Mouse (Mus musculus): ENCODE data around the gene Mrtfa. TPM values are rescaled to one million over a fixed set of nuclear protein-coding genes. Genes with fewer than 3 reads are reported as not detected.
"Not testable (repeated sequence)": the region's sequence is repeated elsewhere in the genome, so short reads cannot be mapped to it uniquely, and the experiment has no call there.

Mrtfa gene
- polyA plus RNA-seq, 2 experiments = 3.4 to 4.8 TPM

DNA sequence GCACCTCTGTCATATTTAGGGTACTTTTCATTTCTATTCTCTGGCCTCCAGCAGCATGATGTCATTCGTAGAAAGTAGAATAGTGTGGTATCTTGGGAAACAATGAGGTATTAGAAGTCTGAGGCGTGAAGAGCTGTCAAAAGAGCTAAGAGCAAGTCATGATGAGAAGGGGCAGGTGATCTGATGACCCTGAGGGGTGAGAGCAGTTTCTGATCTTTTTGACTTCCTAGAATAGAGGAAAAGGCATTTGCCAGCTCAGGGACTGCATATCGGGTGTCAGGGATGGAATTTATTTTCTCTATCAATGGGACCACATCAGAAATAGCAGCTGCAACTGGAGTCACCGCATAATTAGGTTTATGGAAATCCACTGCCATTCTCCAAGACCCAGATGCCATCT lies 36.2 kb upstream of the Mrtfa start:
- Histone ChIP-seq H3K4me1 (replicated peaks; ENCODE audit: control insufficient read depth in 2 of 2, insufficient read depth in 2 of 2, low read length in 1 of 2) (no peaks in the 10 kb centered on the region), H3K4me2 (ENCODE audit: low read depth) (no peak overlapping the region), H3K9me3 (ENCODE audit: control insufficient read depth, low read length) (no peaks in the 10 kb centered on the region), H3K27me3 (ENCODE audit: control insufficient read depth, insufficient read depth, low read length) (no peaks in the 10 kb centered on the region), H3K36me3 (replicated peaks; ENCODE audit: control insufficient read depth, insufficient read depth, low read depth) (no peaks in the 10 kb centered on the region), H3K4me3 (ENCODE audit: insufficient read depth in 1 of 2, low read depth in 2 of 2, low read length in 2 of 2) (no peak overlapping the region), H3K9ac (replicated peaks) (no peak overlapping the region), H3K27ac (no peak overlapping the region)
- no peak for ATAC-seq (ENCODE audit: insufficient read depth)
- no peak for DNase-seq (ENCODE audit: low read depth in 3 of 3, low spot score in 3 of 3)
- 59% methylated on average over 4 of the region's 4 CpGs for WGBS (ENCODE audit: insufficient replicate concordance)
- TF ChIP-seq CTCF (IDR thresholded peaks at IDR 0.05; ENCODE audit: low read depth) (no peak), EP300 (IDR thresholded peaks at IDR 0.05; ENCODE audit: low read depth) (no peak)

- ATAC-seq (ENCODE audit: insufficient read depth) = no peak
Observed at GRCm38 (mm10) chr15:81225732-81226131, 35.2 kb upstream of the Mrtfa start.

DNA sequence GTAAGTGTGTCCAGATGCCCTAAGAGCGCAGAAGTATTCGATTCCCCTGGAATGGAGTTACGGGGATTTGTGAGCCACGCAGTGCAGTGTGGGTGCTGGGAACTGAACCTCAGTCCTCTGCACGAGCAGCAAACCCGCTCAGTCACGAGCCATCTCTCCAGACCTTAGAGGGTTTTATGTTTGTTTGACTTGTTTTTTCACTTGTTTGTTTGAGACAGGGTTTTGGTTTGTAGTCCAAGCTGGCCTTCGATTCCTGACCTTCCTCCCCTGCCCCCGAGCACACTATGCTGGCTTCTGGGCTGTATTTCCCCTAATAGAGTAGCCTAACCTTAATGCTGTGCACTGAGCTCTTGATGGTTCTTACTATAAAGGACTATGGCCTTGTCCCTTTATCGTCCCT lies 34.5 kb upstream of the Mrtfa start:
- H3K27ac ChIP-seq = no peak overlapping the region
- H3K4me3 ChIP-seq (ENCODE audit: insufficient read depth in 1 of 2, low read depth in 2 of 2, low read length in 2 of 2) = no peak overlapping the region
- DNase-seq (ENCODE audit: low read depth in 3 of 3, low spot score in 3 of 3) (no peak), ATAC-seq (ENCODE audit: insufficient read depth) (no peak)
- no peaks in the 10 kb centered on the region for H3K27me3 ChIP-seq (ENCODE audit: control insufficient read depth, insufficient read depth, low read length)
- no peaks in the 10 kb centered on the region for H3K36me3 ChIP-seq (replicated peaks; ENCODE audit: control insufficient read depth, insufficient read depth, low read depth)
- no peak overlapping the region for H3K4me2 ChIP-seq (ENCODE audit: low read depth)
- H3K4me1 ChIP-seq (replicated peaks; ENCODE audit: control insufficient read depth in 2 of 2, insufficient read depth in 2 of 2, low read length in 1 of 2) = no peaks in the 10 kb centered on the region
- no peak overlapping the region for H3K9ac ChIP-seq (replicated peaks)
- no peaks in the 10 kb centered on the region for H3K9me3 ChIP-seq (ENCODE audit: control insufficient read depth, low read length)
- 61% methylated on average over 10 of the region's 10 CpGs for WGBS (ENCODE audit: insufficient replicate concordance)
- TF ChIP-seq CTCF (IDR thresholded peaks at IDR 0.05; ENCODE audit: low read depth) (no peak), EP300 (IDR thresholded peaks at IDR 0.05; ENCODE audit: low read depth) (no peak)

More at GRCm38 (mm10) chr15:81225732-81226131, 35.2 kb upstream of the Mrtfa start:
- TF ChIP-seq EP300 (IDR thresholded peaks at IDR 0.05; ENCODE audit: low read depth) (no peak), CTCF (IDR thresholded peaks at IDR 0.05; ENCODE audit: low read depth) (no peak)
- no peaks in the 10 kb centered on the region for H3K36me3 ChIP-seq (replicated peaks; ENCODE audit: control insufficient read depth, insufficient read depth, low read depth)
- H3K4me1 ChIP-seq (replicated peaks; ENCODE audit: control insufficient read depth in 2 of 2, insufficient read depth in 2 of 2, low read length in 1 of 2) = no peaks in the 10 kb centered on the region
- no peak overlapping the region for H3K4me2 ChIP-seq (ENCODE audit: low read depth)
- DNase-seq (ENCODE audit: low read depth in 3 of 3, low spot score in 3 of 3) = no peak
- H3K27me3 ChIP-seq (ENCODE audit: control insufficient read depth, insufficient read depth, low read length) = no peaks in the 10 kb centered on the region
- no peak overlapping the region for H3K27ac ChIP-seq
- no peak overlapping the region for H3K9ac ChIP-seq (replicated peaks)
- H3K9me3 ChIP-seq (ENCODE audit: control insufficient read depth, low read length) = no peaks in the 10 kb centered on the region
- WGBS (ENCODE audit: insufficient replicate concordance) = 61% methylated on average over 6 of the region's 6 CpGs
- H3K4me3 ChIP-seq (ENCODE audit: insufficient read depth in 1 of 2, low read depth in 2 of 2, low read length in 2 of 2) = no peak overlapping the region

DNA sequence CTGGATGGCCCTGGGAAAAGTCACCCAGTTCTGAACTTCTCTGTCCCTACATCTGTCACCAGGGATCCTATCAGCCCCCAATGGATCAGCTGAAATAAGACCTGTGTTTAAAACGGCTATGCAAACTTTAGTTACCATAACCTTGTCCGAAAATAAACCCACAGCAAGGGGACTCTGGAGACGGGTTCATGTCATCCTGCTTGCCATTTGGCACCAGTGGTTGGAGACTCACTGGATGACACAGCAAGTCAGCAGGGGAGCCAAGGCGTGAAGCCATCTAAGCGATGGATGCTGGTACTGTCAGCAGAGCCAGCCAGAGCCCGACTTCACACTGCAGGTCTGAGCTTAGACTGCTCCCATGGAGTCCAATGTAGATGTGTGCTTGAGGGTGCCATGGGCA lies 30.9 kb upstream of the Mrtfa start:
- no peak overlapping the region for H3K27ac ChIP-seq
- no peak for DNase-seq (ENCODE audit: low read depth in 3 of 3, low spot score in 3 of 3)
- H3K27me3 ChIP-seq (ENCODE audit: control insufficient read depth, insufficient read depth, low read length) = no peaks in the 10 kb centered on the region
- no peak overlapping the region for H3K4me2 ChIP-seq (ENCODE audit: low read depth)
- WGBS (ENCODE audit: insufficient replicate concordance) = 49% methylated on average over 6 of the region's 6 CpGs
- H3K4me1 ChIP-seq (replicated peaks; ENCODE audit: control insufficient read depth in 2 of 2, insufficient read depth in 2 of 2, low read length in 1 of 2) = no peaks in the 10 kb centered on the region
- TF ChIP-seq EP300 (IDR thresholded peaks at IDR 0.05; ENCODE audit: low read depth) (no peak), CTCF (IDR thresholded peaks at IDR 0.05; ENCODE audit: low read depth) (no peak)
- H3K9me3 ChIP-seq (ENCODE audit: control insufficient read depth, low read length) = no peaks in the 10 kb centered on the region
- no peak for ATAC-seq (ENCODE audit: insufficient read depth)
- H3K4me3 ChIP-seq (ENCODE audit: insufficient read depth in 1 of 2, low read depth in 2 of 2, low read length in 2 of 2) = no peak overlapping the region
- H3K36me3 ChIP-seq (replicated peaks; ENCODE audit: control insufficient read depth, insufficient read depth, low read depth) = no peaks in the 10 kb centered on the region
- H3K9ac ChIP-seq (replicated peaks) = no peak overlapping the region

- not testable (repeated sequence) for H3K36me3 ChIP-seq (replicated peaks; ENCODE audit: control insufficient read depth, insufficient read depth, low read depth)
- 63% methylated on average over 8 of the region's 8 CpGs for WGBS (ENCODE audit: insufficient replicate concordance)
Observed at GRCm38 (mm10) chr15:81220051-81220450, 29.5 kb upstream of the Mrtfa start.

More at GRCm38 (mm10) chr15:81220051-81220450, 29.5 kb upstream of the Mrtfa start:
- not testable (repeated sequence) for H3K9ac ChIP-seq (replicated peaks); ATAC-seq (ENCODE audit: insufficient read depth); H3K27ac ChIP-seq; H3K27me3 ChIP-seq (ENCODE audit: control insufficient read depth, insufficient read depth, low read length); H3K4me3 ChIP-seq (ENCODE audit: insufficient read depth in 1 of 2, low read depth in 2 of 2, low read length in 2 of 2); H3K9me3 ChIP-seq (ENCODE audit: control insufficient read depth, low read length); H3K4me2 ChIP-seq (ENCODE audit: low read depth); H3K4me1 ChIP-seq (replicated peaks; ENCODE audit: control insufficient read depth in 2 of 2, insufficient read depth in 2 of 2, low read length in 1 of 2); DNase-seq (ENCODE audit: low read depth in 3 of 3, low spot score in 3 of 3)

Data from liver, embryonic 14.5 days (tissue).